Mouse (Mus musculus) limb, embryonic 15.5 days (tissue): Measurements from ENCODE around the gene Wfdc12. TPM values are rescaled to one million over a fixed set of nuclear protein-coding genes. Genes with fewer than 3 reads are reported as not detected.

Experiments
- ATAC-seq: fragments of 200-750 bp; cut with Nextera tagmentation; 2 replicates; pipeline ENCODE4 v1.8.0; 2017; ENCODE audit warnings: low read depth, moderate TSS enrichment; ENCODE audit not compliant: insufficient number of reproducible peaks, low FRiP score, low TSS enrichment
- H3K27ac ChIP-seq: fragments of 300-500 bp; sonication (generic); 2 replicates; pipeline ENCODE4 v1.5.1; 2015; ENCODE audit warnings: moderate library complexity, mild to moderate bottlenecking, inconsistent platforms
- H3K27me3 ChIP-seq: fragments of 300-500 bp; sonication (generic); 2 replicates; pipeline ENCODE4 v1.6.1; 2015; ENCODE audit warnings: inconsistent platforms
- H3K36me3 ChIP-seq: fragments of 300-500 bp; sonication (generic); 2 replicates; pipeline ENCODE4 v1.6.1; 2015; ENCODE audit warnings: inconsistent platforms
- H3K4me1 ChIP-seq: fragments of 300-500 bp; sonication (generic); 2 replicates; pipeline ENCODE4 v1.6.1; 2015; ENCODE audit warnings: inconsistent platforms
- H3K4me2 ChIP-seq: fragments of 300-500 bp; sonication (generic); 2 replicates; pipeline ENCODE4 v1.6.1; 2015; ENCODE audit warnings: mild to moderate bottlenecking, inconsistent platforms
- H3K4me3 ChIP-seq: fragments of 300-500 bp; sonication (generic); 2 replicates; pipeline ENCODE4 v1.5.1; 2015; ENCODE audit warnings: mild to moderate bottlenecking, inconsistent platforms
- H3K9ac ChIP-seq: fragments of 300-500 bp; sonication (generic); 2 replicates; pipeline ENCODE4 v1.6.1; 2015; ENCODE audit warnings: inconsistent platforms
- H3K9me3 ChIP-seq: fragments of 300-500 bp; sonication (generic); 2 replicates; pipeline ENCODE4 v1.6.1; 2016; ENCODE audit warnings: inconsistent platforms
- WGBS: fragments of 180-500 bp; shearing (Covaris S2); methylation state at CpG from one replicate; pipeline ENCODE4 v1.1.7; 2015; 5-methylcytosine and 5-hydroxymethylcytosine counted together
- polyA plus RNA-seq: library from polyadenylated mRNA; unstranded; fragments of >200 nt; fragmentation: Nextera tagmentation; extraction: Ambion mirVana; gene quantifications from 2 replicates; pipeline ENCODE4 v1.2.1, GENCODE M21; 2015

Wfdc12 gene
- polyA plus RNA-seq, 1 experiment from 2014 or later, result 0.40 TPM

- WGBS, result 19% methylated on average over 14 of the region's 14 CpGs
Measured at GRCm38 (mm10) chr2:164150086-164150760, 40.2 kb downstream of the Wfdc12 start.

DNA sequence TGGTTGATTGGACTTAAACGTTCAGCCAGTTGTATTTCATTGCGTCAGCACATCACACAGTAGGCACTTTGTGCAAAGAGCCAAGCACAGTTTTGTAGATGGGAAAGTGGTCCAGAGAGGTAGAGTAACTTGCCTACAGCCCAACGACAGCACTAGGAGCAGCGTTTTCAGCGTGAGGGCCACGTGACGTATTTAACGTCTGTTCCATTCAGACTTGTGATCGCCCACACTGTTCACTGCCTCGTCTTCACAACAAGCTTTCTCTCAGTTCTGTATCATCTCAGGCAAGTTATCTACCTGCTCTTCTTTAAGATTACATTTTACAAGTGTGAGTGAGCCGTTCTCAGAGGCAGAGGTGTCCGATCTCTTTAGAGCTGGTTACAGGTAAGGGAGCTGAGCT lies 43.9 kb downstream of the Wfdc12 start:
- ATAC-seq, result no peak
- H3K9me3 ChIP-seq, result no peaks in the 10 kb centered on the region
- H3K27ac ChIP-seq, result no peak overlapping the region
- no peaks in the 10 kb centered on the region for H3K27me3 ChIP-seq
- no peak overlapping the region for H3K9ac ChIP-seq
- no peak overlapping the region for H3K4me2 ChIP-seq
- WGBS, result 91% methylated on average over 12 of the region's 12 CpGs
- H3K36me3 ChIP-seq, result peaks cover under 1% of the 10 kb centered on the region; the same call in 1 of the 2 replicates
- H3K4me3 ChIP-seq, result no peak overlapping the region
- H3K4me1 ChIP-seq, result peaks cover 38% of the 10 kb centered on the region

More at GRCm38 (mm10) chr2:164150086-164150760, 40.2 kb downstream of the Wfdc12 start:
- no peak overlapping the region for H3K9ac ChIP-seq
- peaks cover 30% of the 10 kb centered on the region for H3K4me1 ChIP-seq
- no peaks in the 10 kb centered on the region for H3K9me3 ChIP-seq
- H3K27ac ChIP-seq, result peak overlapping the region; percentile 89
- no peaks in the 10 kb centered on the region for H3K27me3 ChIP-seq
- H3K36me3 ChIP-seq, result peaks cover 25% of the 10 kb centered on the region
- no peak overlapping the region for H3K4me3 ChIP-seq
- ATAC-seq, result peak; percentile 88
- no peak overlapping the region for H3K4me2 ChIP-seq

GRCm38 (mm10) chr2:164144541-164144940 lies 45.9 kb downstream of the Wfdc12 start:
- no peak for ATAC-seq
- Histone ChIP-seq H3K36me3 (no peaks in the 10 kb centered on the region), H3K9me3 (no peaks in the 10 kb centered on the region), H3K9ac (no peak overlapping the region), H3K27me3 (no peaks in the 10 kb centered on the region), H3K4me2 (no peak overlapping the region), H3K4me1 (peaks cover 29% of the 10 kb centered on the region), H3K27ac (no peak overlapping the region), H3K4me3 (no peak overlapping the region)
- WGBS, result 77% methylated on average over 10 of the region's 10 CpGs

- Histone ChIP-seq H3K9me3 (no peaks in the 10 kb centered on the region), H3K36me3 (no peaks in the 10 kb centered on the region), H3K27me3 (no peaks in the 10 kb centered on the region), H3K4me2 (no peak overlapping the region), H3K4me3 (no peak overlapping the region), H3K27ac (no peak overlapping the region), H3K9ac (no peak overlapping the region), H3K4me1 (peaks cover 26% of the 10 kb centered on the region)
- no peak for ATAC-seq
- 76% methylated on average over 6 of the region's 6 CpGs for WGBS
Measured at GRCm38 (mm10) chr2:164144025-164144424, 46.4 kb downstream of the Wfdc12 start.

GRCm38 (mm10) chr2:164142021-164142420 lies 48.4 kb downstream of the Wfdc12 start:
- no peak for ATAC-seq
- Histone ChIP-seq H3K4me2 (no peak overlapping the region), H3K27ac (peak overlapping the region; percentile 85), H3K36me3 (no peaks in the 10 kb centered on the region), H3K4me3 (no peak overlapping the region), H3K9ac (no peak overlapping the region), H3K27me3 (no peaks in the 10 kb centered on the region), H3K4me1 (peaks cover 37% of the 10 kb centered on the region), H3K9me3 (no peaks in the 10 kb centered on the region)
- 48% methylated on average over 10 of the region's 10 CpGs for WGBS

Other genes with a start within 250 kb of the Wfdc12 start
- 293 and 298 TPM in 2 replicates for gene Ywhab, start 195.6 kb downstream of the Wfdc12 start, polyA plus RNA-seq
- 1.5 and 2.8 TPM in 2 replicates for gene Pabpc1l, start 165.2 kb downstream of the Wfdc12 start, polyA plus RNA-seq
- 17.7 and 19.6 TPM in 2 replicates for gene Stk4, start 120.3 kb downstream of the Wfdc12 start, polyA plus RNA-seq
- 49.1 and 53.7 TPM in 2 replicates for gene Tomm34, start 119.4 kb downstream of the Wfdc12 start, polyA plus RNA-seq
- gene Kcns1, start 19.5 kb downstream of the Wfdc12 start, polyA plus RNA-seq, result 2.0 and 3.6 TPM in 2 replicates
- gene Wfdc5, start 7.9 kb downstream of the Wfdc12 start, polyA plus RNA-seq, result 9.1 and 10.3 TPM in 2 replicates
- gene Wfdc15a, start 9.5 kb upstream of the Wfdc12 start, polyA plus RNA-seq, result not detected in 2 replicates
- gene Wfdc15b, start 31.1 kb upstream of the Wfdc12 start, polyA plus RNA-seq, result not detected in 2 replicates
- gene Svs2, start 47.9 kb upstream of the Wfdc12 start, polyA plus RNA-seq, result not detected in 2 replicates
- not detected in 2 replicates for gene Svs3b, start 66.0 kb upstream of the Wfdc12 start, polyA plus RNA-seq
- gene Svs4, start 87.9 kb upstream of the Wfdc12 start, polyA plus RNA-seq, result not detected in 2 replicates
- not detected in 2 replicates for gene Svs3a, start 98.7 kb upstream of the Wfdc12 start, polyA plus RNA-seq
- not detected in 2 replicates for gene Svs6, start 126.1 kb upstream of the Wfdc12 start, polyA plus RNA-seq
- gene Svs5, start 142.1 kb upstream of the Wfdc12 start, polyA plus RNA-seq, result not detected in 2 replicates
- gene Slpi, start 198.5 kb upstream of the Wfdc12 start, polyA plus RNA-seq, result 4.3 TPM in 2 replicates
- gene Rbpjl, start 212.5 kb upstream of the Wfdc12 start, polyA plus RNA-seq, result 1.2 and 1.3 TPM in 2 replicates
- gene Matn4, start 214.6 kb upstream of the Wfdc12 start, polyA plus RNA-seq, result 108 and 113 TPM in 2 replicates